Mouse (Mus musculus) cerebellum, postnatal 25 days (tissue): Measurements from ENCODE around the gene Cry2.

Experiments used
- DNase-seq, 2 experiments: peaks; one replicate each; pipeline ENCODE4 v3.0.0; 2021; ENCODE audit warnings: mixed read lengths in 2 of 2

Cry2 gene

GRCm38 (mm10) chr2:92444376-92444775, 10.5 kb upstream of the Cry2 start:
- no peak for DNase-seq

GRCm38 (mm10) chr2:92443313-92443712, 9.5 kb upstream of the Cry2 start:
- DNase-seq = no peak

GRCm38 (mm10) chr2:92442419-92443001, 8.7 kb upstream of the Cry2 start:
- peak; percentile 33 to 40 for DNase-seq

GRCm38 (mm10) chr2:92440432-92440831, 6.6 kb upstream of the Cry2 start:
- no peak for DNase-seq

- no peak for DNase-seq
These were observed 4.7 kb upstream of the Cry2 start for GRCm38 (mm10) chr2:92438567-92438966.

GRCm38 (mm10) chr2:92437875-92438274, 4.0 kb upstream of the Cry2 start:
- peak; percentile 90 to 92 for DNase-seq

- no peak for DNase-seq
These were observed 3.5 kb upstream of the Cry2 start for GRCm38 (mm10) chr2:92437366-92437765.

- no peak for DNase-seq
These were observed 1.2 kb upstream of the Cry2 start for GRCm38 (mm10) chr2:92435023-92435422.

- no peak for DNase-seq
These were observed 517 bp upstream of the Cry2 start for GRCm38 (mm10) chr2:92434375-92434745.

GRCm38 (mm10) chr2:92432299-92433295, 1.2 kb downstream of the Cry2 start:
- peak; percentile 65 to 81 for DNase-seq

- DNase-seq = peak; percentile 54 to 57
These were observed 2.1 kb downstream of the Cry2 start for GRCm38 (mm10) chr2:92431611-92432179.

- peak; percentile 75 to 80 for DNase-seq
These were observed 2.9 kb downstream of the Cry2 start for GRCm38 (mm10) chr2:92430723-92431541.

GRCm38 (mm10) chr2:92430089-92430488, 3.8 kb downstream of the Cry2 start:
- no peak for DNase-seq

GRCm38 (mm10) chr2:92427882-92428281, 6.0 kb downstream of the Cry2 start:
- peak; percentile 91 to 92 for DNase-seq

GRCm38 (mm10) chr2:92426426-92426825, 7.4 kb downstream of the Cry2 start:
- DNase-seq = peak; percentile 42 to 50

GRCm38 (mm10) chr2:92425366-92425765, 8.5 kb downstream of the Cry2 start:
- no peak for DNase-seq

- DNase-seq = peak; percentile 30 to 38
These were observed 9.2 kb downstream of the Cry2 start for GRCm38 (mm10) chr2:92424462-92425308.

GRCm38 (mm10) chr2:92423702-92424461, 10.0 kb downstream of the Cry2 start:
- peak; percentile 85 to 90 for DNase-seq

- DNase-seq = no peak
These were observed 10.7 kb downstream of the Cry2 start for GRCm38 (mm10) chr2:92423156-92423555.

GRCm38 (mm10) chr2:92422388-92423135, 11.3 kb downstream of the Cry2 start:
- DNase-seq = peak; percentile 61 to 70
